Mouse (Mus musculus) heart, embryonic 14.5 days (tissue): ENCODE data around the gene B3gat3. TPM values are rescaled to one million over a fixed set of nuclear protein-coding genes. Genes with fewer than 3 reads are reported as not detected.

Source experiments
- ATAC-seq: fragments of 200-750 bp; cut with Nextera tagmentation; 2 replicates; pipeline ENCODE4 v1.8.0; 2017; ENCODE audit warnings: low read depth, moderate TSS enrichment; ENCODE audit not compliant: insufficient number of reproducible peaks, insufficient read depth, low FRiP score
- H3K27ac ChIP-seq, 2 experiments: fragments of 200-500 bp in 1 of 2; fragments of 300-500 bp in 1 of 2; sonication (generic) in 1 of 2; replicated peaks in 1 of 2; 2 replicates each; pipeline ENCODE4 v1.5.1; 2012 to 2014; ENCODE audit warnings: low read depth in 2 of 2, low read length in 2 of 2, control low read depth in 1 of 2, mild to moderate bottlenecking in 1 of 2, mixed read lengths in 1 of 2; ENCODE audit not compliant: control insufficient read depth in 1 of 2, insufficient read depth in 1 of 2
- H3K27me3 ChIP-seq: fragments of 300-500 bp; sonication (generic); 2 replicates; pipeline ENCODE4 v1.6.1; 2014; ENCODE audit warnings: mild to moderate bottlenecking, low read length, control low read depth; ENCODE audit not compliant: control insufficient read depth, insufficient read depth
- H3K36me3 ChIP-seq: fragments of 300-500 bp; sonication (generic); 2 replicates; pipeline ENCODE4 v1.6.1; 2014; ENCODE audit warnings: mild to moderate bottlenecking, control low read depth, low read length, mixed read lengths; ENCODE audit not compliant: control insufficient read depth, insufficient read depth
- H3K4me1 ChIP-seq, 2 experiments: fragments of 200-500 bp in 1 of 2; fragments of 300-500 bp in 1 of 2; sonication (generic) in 1 of 2; 2 replicates each; pipeline ENCODE4 v1.6.1; 2012 to 2014; ENCODE audit warnings: low read length in 2 of 2, control low read depth in 1 of 2, mixed read lengths in 1 of 2; ENCODE audit not compliant: control insufficient read depth in 2 of 2, insufficient read depth in 2 of 2
- H3K4me2 ChIP-seq: fragments of 300-500 bp; sonication (generic); 2 replicates; pipeline ENCODE4 v1.6.1; 2014; ENCODE audit warnings: mild to moderate bottlenecking, low read length
- H3K4me3 ChIP-seq, 2 experiments: fragments of 200-500 bp in 1 of 2; fragments of 300-500 bp in 1 of 2; sonication (generic) in 1 of 2; 2 replicates each; pipeline ENCODE4 v1.5.1; 2012 to 2014; ENCODE audit warnings: low read length in 2 of 2, mild to moderate bottlenecking in 2 of 2, control low read depth in 1 of 2, low read depth in 1 of 2, moderate library complexity in 1 of 2; ENCODE audit not compliant: control insufficient read depth in 1 of 2, insufficient read depth in 1 of 2
- H3K9ac ChIP-seq: fragments of 300-500 bp; sonication (generic); 2 replicates; pipeline ENCODE4 v1.6.1; 2014; ENCODE audit warnings: mild to moderate bottlenecking, low read length
- H3K9me3 ChIP-seq: fragments of 300-500 bp; sonication (generic); 2 replicates; pipeline ENCODE4 v1.6.1; 2016; ENCODE audit warnings: low read length, control low read depth; ENCODE audit not compliant: control insufficient read depth
- WGBS: fragments of 180-500 bp; shearing (Covaris S2); extraction: QIAGEN DNeasy Blood & Tissue Kit; methylation state at CpG from one replicate; pipeline ENCODE4 v1.1.7; 2014; 5-methylcytosine and 5-hydroxymethylcytosine counted together
- polyA plus RNA-seq: library from polyadenylated mRNA; unstranded; fragments of >200 nt; fragmentation: Nextera tagmentation; extraction: Ambion mirVana; gene quantifications from 2 replicates; pipeline ENCODE4 v1.2.1, GENCODE M21; 2014

Gene B3gat3
- polyA plus RNA-seq, 1 experiment from 2014 or later: 34.2 TPM

DNA sequence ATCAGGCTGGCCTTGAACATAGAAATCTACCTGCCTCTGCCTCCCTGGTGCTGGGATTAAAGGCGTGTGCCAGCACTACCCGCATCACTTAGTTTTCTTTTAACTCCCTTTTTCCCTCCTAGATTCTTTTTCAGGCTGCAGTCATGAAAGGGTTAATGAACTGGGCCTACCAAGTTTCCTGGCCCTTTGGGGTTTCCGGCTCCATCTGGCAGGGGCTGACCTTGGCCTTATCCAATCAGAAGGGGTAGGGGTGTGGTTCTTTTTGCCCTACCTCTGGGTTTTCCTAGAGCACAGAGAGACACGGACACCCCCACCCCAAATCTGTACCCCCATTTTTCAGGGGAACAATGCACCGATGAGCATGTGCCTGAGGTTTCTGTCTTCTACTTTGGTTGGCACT lies 24.6 kb downstream of the B3gat3 start:
- Histone ChIP-seq H3K9me3 (no peaks in the 10 kb centered on the region), H3K4me3 (peak overlapping the region; percentile 22 to 27), H3K9ac (peak overlapping the region; percentile 45; the same call in 1 of the 2 replicates), H3K27ac (peak overlapping the region; percentile 25 to 43; a peak in 2 of 4 replicates), H3K4me2 (peak overlapping the region; percentile 79), H3K27me3 (no peaks in the 10 kb centered on the region), H3K4me1 (peaks cover 12 to 37% of the 10 kb centered on the region in 2 experiments), H3K36me3 (peaks cover 63% of the 10 kb centered on the region)
- 31% methylated on average over 5 of the region's 5 CpGs for WGBS
- no peak for ATAC-seq

- no peaks in the 10 kb centered on the region for H3K27me3 ChIP-seq
- peaks cover 66% of the 10 kb centered on the region for H3K36me3 ChIP-seq
- 70% methylated on average over 6 of the region's 6 CpGs for WGBS
- peaks cover 12 to 37% of the 10 kb centered on the region in 2 experiments for H3K4me1 ChIP-seq
- no peaks in the 10 kb centered on the region for H3K9me3 ChIP-seq
- peak overlapping the region; percentile 25 to 43; a peak in 2 of 4 replicates for H3K27ac ChIP-seq
- peak overlapping the region in 1 of 2 experiments; percentile 22; a peak in 2 of 4 replicates for H3K4me3 ChIP-seq
- H3K4me2 ChIP-seq: peak overlapping the region; percentile 79
- ATAC-seq: no peak
- H3K9ac ChIP-seq: 0 out of 2 replicates have a peak overlapping the region, but pooled peaks have one; percentile 45
Observed at GRCm38 (mm10) chr19:8945251-8945650, 25.1 kb downstream of the B3gat3 start.

GRCm38 (mm10) chr19:8946929-8947328 lies 26.8 kb downstream of the B3gat3 start:
- no peaks in the 10 kb centered on the region for H3K27me3 ChIP-seq
- H3K4me1 ChIP-seq: peaks cover 7 to 27% of the 10 kb centered on the region in 2 experiments
- H3K27ac ChIP-seq: no peak overlapping the region
- no peak overlapping the region for H3K4me2 ChIP-seq
- H3K36me3 ChIP-seq: peaks cover 83% of the 10 kb centered on the region
- no peak for ATAC-seq
- H3K9me3 ChIP-seq: no peaks in the 10 kb centered on the region
- WGBS: 81% methylated on average over 7 of the region's 7 CpGs
- no peak overlapping the region for H3K4me3 ChIP-seq
- H3K9ac ChIP-seq: no peak overlapping the region

- no peaks in the 10 kb centered on the region for H3K27me3 ChIP-seq
- ATAC-seq: no peak
- H3K4me1 ChIP-seq: peaks cover 0 to 18% of the 10 kb centered on the region in 2 experiments; a peak in 1 of 4 replicates
- H3K9ac ChIP-seq: no peak overlapping the region
- H3K9me3 ChIP-seq: no peaks in the 10 kb centered on the region
- no peak overlapping the region for H3K27ac ChIP-seq
- no peak overlapping the region for H3K4me3 ChIP-seq
- H3K4me2 ChIP-seq: no peak overlapping the region
- peaks cover 75% of the 10 kb centered on the region for H3K36me3 ChIP-seq
- 90% methylated on average over 5 of the region's 5 CpGs for WGBS
Observed at GRCm38 (mm10) chr19:8950190-8950589, 30.0 kb downstream of the B3gat3 start.

DNA sequence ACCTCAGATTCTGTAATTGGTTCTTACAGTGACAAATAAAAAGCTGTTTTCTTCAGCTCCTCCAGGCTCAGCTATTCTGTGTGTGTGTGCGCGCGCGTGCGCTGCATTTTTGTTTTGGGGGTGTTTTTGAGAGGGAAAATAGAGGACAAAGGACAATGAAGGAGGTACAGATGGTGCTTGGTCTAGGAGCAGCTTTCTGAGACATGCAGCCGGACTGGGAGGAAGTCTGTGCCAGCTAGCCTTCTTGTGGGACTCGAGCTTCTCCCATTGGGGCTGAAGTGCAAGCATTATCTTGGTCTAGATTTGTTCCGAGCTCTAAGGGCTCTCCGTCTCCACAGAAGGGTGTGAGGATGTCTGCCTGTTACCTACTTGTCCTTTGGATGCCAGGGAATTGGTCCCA lies 32.1 kb downstream of the B3gat3 start:
- H3K4me2 ChIP-seq: no peak overlapping the region
- peaks cover 0 to 15% of the 10 kb centered on the region in 2 experiments; a peak in 1 of 4 replicates for H3K4me1 ChIP-seq
- WGBS: 85% methylated on average over 9 of the region's 9 CpGs
- no peaks in the 10 kb centered on the region for H3K9me3 ChIP-seq
- no peak overlapping the region; a peak in 1 of 4 replicates for H3K27ac ChIP-seq
- no peaks in the 10 kb centered on the region for H3K27me3 ChIP-seq
- no peak overlapping the region; a peak in 1 of 4 replicates for H3K4me3 ChIP-seq
- H3K36me3 ChIP-seq: peaks cover 73% of the 10 kb centered on the region
- no peak for ATAC-seq
- H3K9ac ChIP-seq: peak overlapping the region; percentile 69; the same call in 1 of the 2 replicates

DNA sequence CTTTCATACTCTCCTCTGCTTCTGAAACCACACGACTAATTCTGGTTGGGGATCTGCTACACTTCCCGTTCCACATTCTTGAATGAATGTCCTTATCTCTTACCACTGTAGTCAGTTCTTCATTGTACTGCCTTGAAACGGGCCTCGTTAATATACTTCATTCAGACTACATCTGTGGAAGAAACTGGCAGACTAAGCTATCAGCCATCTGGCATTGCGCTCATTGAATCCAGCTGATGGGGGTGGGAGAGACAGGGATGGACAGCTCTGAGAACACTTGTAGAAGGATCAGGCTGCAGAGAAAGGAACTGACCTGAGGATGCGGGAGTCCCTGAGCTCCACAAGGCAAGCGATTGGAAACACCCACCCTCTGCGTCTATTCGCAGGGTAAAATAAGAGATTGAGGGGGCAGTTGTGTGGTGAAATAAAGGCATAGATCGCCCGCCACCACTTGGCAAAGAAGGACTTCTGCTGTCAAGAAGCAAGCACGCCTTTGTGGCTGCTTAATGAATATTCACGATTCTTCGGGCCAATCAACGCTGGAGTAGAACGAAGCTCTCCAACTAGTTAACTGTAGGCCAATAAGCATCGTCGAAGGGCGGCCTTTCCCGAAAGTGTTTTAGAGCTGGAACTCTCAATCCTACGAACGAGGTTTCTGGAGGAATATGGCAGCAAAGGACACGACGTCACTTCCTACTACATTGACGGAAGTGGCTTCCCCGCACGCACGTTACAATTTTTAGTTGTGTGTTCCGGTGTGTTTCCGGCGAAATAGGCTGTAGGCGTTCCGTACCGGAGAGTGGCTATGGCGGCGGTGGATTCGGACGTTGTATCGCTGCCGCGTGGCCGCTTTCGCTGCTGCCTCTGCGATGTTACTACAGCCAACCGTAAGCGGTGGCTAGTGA lies 33.2 kb downstream of the B3gat3 start, which contains the start of gene Tut1:
Gene Tut1, plus strand, starts transcription at position 713 of the 905 bp plus-strand sequence.
- H3K9ac ChIP-seq: peak within 1 kb of the TSS; percentile 72
- H3K4me2 ChIP-seq: peak within 1 kb of the TSS; percentile 82
- peaks cover 69% of the 10 kb centered on the region for H3K36me3 ChIP-seq
- peaks cover 0 to 15% of the 10 kb centered on the region in 2 experiments; a peak in 1 of 4 replicates for H3K4me1 ChIP-seq
- H3K9me3 ChIP-seq: no peaks in the 10 kb centered on the region
- WGBS: 1% methylated on average over 46 of the region's 46 CpGs
- peak within 1 kb of the TSS; percentile 54 to 60 for H3K27ac ChIP-seq
- H3K27me3 ChIP-seq: no peaks in the 10 kb centered on the region
- H3K4me3 ChIP-seq: peak within 1 kb of the TSS; percentile 65 to 71
- peak; percentile 87 for ATAC-seq

DNA sequence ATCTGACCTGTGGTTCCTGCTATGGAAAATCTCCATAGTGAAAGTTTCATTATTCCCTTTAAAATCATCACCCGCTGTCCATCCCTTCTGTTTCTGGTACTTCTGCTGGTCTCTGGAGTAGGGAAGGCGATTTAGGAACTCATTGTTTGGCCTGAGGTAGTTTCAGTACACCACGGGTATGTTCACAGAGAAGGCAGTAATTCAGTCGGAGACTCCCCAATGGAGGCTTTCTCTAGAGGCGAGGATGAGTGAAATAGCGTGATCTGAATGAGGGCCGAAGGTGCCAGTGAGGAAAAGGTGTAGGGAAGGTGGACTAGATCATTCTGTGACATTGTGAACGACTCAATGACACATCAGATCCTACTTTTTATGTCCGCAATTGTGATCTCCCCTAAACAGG lies 34.0 kb downstream of the B3gat3 start:
- H3K27ac ChIP-seq: peak overlapping the region; percentile 54 to 60; a peak in 2 of 4 replicates
- H3K4me1 ChIP-seq: peaks cover 0 to 15% of the 10 kb centered on the region in 2 experiments; a peak in 1 of 4 replicates
- WGBS: 8% methylated on average over 9 of the region's 9 CpGs
- no peak for ATAC-seq
- peak overlapping the region; percentile 65 to 71 for H3K4me3 ChIP-seq
- peaks cover 67% of the 10 kb centered on the region for H3K36me3 ChIP-seq
- H3K4me2 ChIP-seq: peak overlapping the region; percentile 82
- H3K9me3 ChIP-seq: no peaks in the 10 kb centered on the region
- H3K27me3 ChIP-seq: no peaks in the 10 kb centered on the region
- H3K9ac ChIP-seq: peak overlapping the region; percentile 72
